Mouse (Mus musculus) hindbrain, embryonic 11.5 days (tissue): ENCODE data around the gene Tceal1. TPM values are rescaled to one million over a fixed set of nuclear protein-coding genes. Genes with fewer than 3 reads are reported as not detected.
"Not testable (repeated sequence)": the region's sequence is repeated elsewhere in the genome, so short reads cannot be mapped to it uniquely, and the experiment has no call there.

Experiments
- ATAC-seq: fragments of 200-750 bp; cut with Nextera tagmentation; 2 replicates; pipeline ENCODE4 v1.8.0; 2017; ENCODE audit warnings: mild to moderate bottlenecking, moderate TSS enrichment, moderate library complexity; ENCODE audit not compliant: low FRiP score
- DNase-seq: peaks from one replicate; pipeline ENCODE4 v3.0.0-alpha.2; 2015; ENCODE audit warnings: low spot score
- H3K27ac ChIP-seq: fragments of 300-500 bp; sonication (generic); 2 replicates; pipeline ENCODE4 v1.5.1; 2014; ENCODE audit warnings: mild to moderate bottlenecking, low read depth, low read length
- H3K27me3 ChIP-seq: fragments of 300-500 bp; sonication (generic); 2 replicates; pipeline ENCODE4 v1.6.1; 2014; ENCODE audit warnings: mild to moderate bottlenecking, low read length, moderate library complexity, mixed read lengths; ENCODE audit not compliant: control insufficient read depth, insufficient read depth
- H3K36me3 ChIP-seq: fragments of 300-500 bp; sonication (generic); 2 replicates; pipeline ENCODE4 v1.6.1; 2014; ENCODE audit warnings: mild to moderate bottlenecking, low read length, moderate library complexity, mixed read lengths; ENCODE audit not compliant: control insufficient read depth, insufficient read depth
- H3K4me1 ChIP-seq: fragments of 300-500 bp; sonication (generic); replicated peaks from 2 replicates; pipeline ENCODE4 v1.6.1; 2014; ENCODE audit warnings: low read length, mixed read lengths; ENCODE audit not compliant: control insufficient read depth, insufficient read depth
- H3K4me2 ChIP-seq: fragments of 300-500 bp; sonication (generic); replicated peaks from 2 replicates; pipeline ENCODE4 v1.6.1; 2014; ENCODE audit warnings: mild to moderate bottlenecking, low read depth, low read length
- H3K4me3 ChIP-seq: fragments of 300-500 bp; sonication (generic); 2 replicates; pipeline ENCODE4 v1.5.1; 2014; ENCODE audit warnings: low read depth, low read length
- H3K9ac ChIP-seq: fragments of 300-500 bp; sonication (generic); 2 replicates; pipeline ENCODE4 v1.6.1; 2014; ENCODE audit warnings: low read depth, low read length
- H3K9me3 ChIP-seq: fragments of 300-500 bp; sonication (generic); 2 replicates; pipeline ENCODE4 v1.6.1; 2016; ENCODE audit warnings: low read length; ENCODE audit not compliant: control insufficient read depth
- WGBS: fragments of 180-500 bp; shearing (Covaris S2); extraction: QIAGEN DNeasy Blood & Tissue Kit; methylation state at CpG from one replicate; pipeline ENCODE4 v1.1.7; 2014; 5-methylcytosine and 5-hydroxymethylcytosine counted together
- polyA plus RNA-seq: library from polyadenylated mRNA; unstranded; fragments of >200 nt; fragmentation: Nextera tagmentation; extraction: Ambion mirVana; gene quantifications from 2 replicates; pipeline ENCODE4 v1.2.1, GENCODE M21; 2014

Gene Tceal1
- 11.9 and 12.3 TPM in 2 replicates for polyA plus RNA-seq

- Histone ChIP-seq H3K9me3 (no peaks in the 10 kb centered on the region), H3K4me1 (no peaks in the 10 kb centered on the region), H3K4me2 (peak within 1 kb of the TSS; percentile 46), H3K4me3 (peak within 1 kb of the TSS; percentile 51), H3K27me3 (no peaks in the 10 kb centered on the region), H3K36me3 (no peaks in the 10 kb centered on the region), H3K27ac (peak within 1 kb of the TSS; percentile 84), H3K9ac (peak within 1 kb of the TSS; percentile 64)
- 30% methylated on average over 15 of the region's 15 CpGs for WGBS
- ATAC-seq (peak; percentile 97), DNase-seq (peak; percentile 72)
These were observed at the start of gene Tceal1 for GRCm38 (mm10) chrX:136707446-136708167. Gene Tceal1, plus strand, starts transcription at chrX:136707982.

- no peaks in the 10 kb centered on the region; the same call in 1 of the 2 replicates for H3K27me3 ChIP-seq
- no peaks in the 10 kb centered on the region for H3K4me1 ChIP-seq
- ATAC-seq (peak; percentile 72), DNase-seq (peak; percentile 16)
- no peaks in the 10 kb centered on the region for H3K36me3 ChIP-seq
- WGBS = 11% methylated on average over 16 of the region's 20 CpGs
- peak overlapping the region; percentile 42 for H3K4me3 ChIP-seq
- no peaks in the 10 kb centered on the region for H3K9me3 ChIP-seq
- peak overlapping the region; percentile 40; the same call in 1 of the 2 replicates for H3K9ac ChIP-seq
- peak overlapping the region; percentile 54 for H3K4me2 ChIP-seq
- H3K27ac ChIP-seq = no peak overlapping the region
These were observed 41.5 kb upstream of the Tceal1 start for GRCm38 (mm10) chrX:136666281-136666706.

- peak; percentile 41 for DNase-seq
- Histone ChIP-seq H3K4me2 (peak overlapping the region; percentile 54), H3K9ac (peak overlapping the region; percentile 40; the same call in 1 of the 2 replicates), H3K4me3 (peak overlapping the region; percentile 42)
- WGBS = 12% methylated on average over 24 of the region's 24 CpGs
- not testable (repeated sequence) for H3K9me3 ChIP-seq, H3K36me3 ChIP-seq, H3K27me3 ChIP-seq, H3K4me1 ChIP-seq, H3K27ac ChIP-seq
- peak; percentile 72 for ATAC-seq
These were observed 40.9 kb upstream of the Tceal1 start for GRCm38 (mm10) chrX:136666762-136667464.

GRCm38 (mm10) chrX:136668794-136669193 is 39.0 kb upstream of the Tceal1 start:
- H3K9ac ChIP-seq = no peak overlapping the region
- no peaks in the 10 kb centered on the region for H3K4me1 ChIP-seq
- H3K9me3 ChIP-seq = no peaks in the 10 kb centered on the region
- no peaks in the 10 kb centered on the region; the same call in 1 of the 2 replicates for H3K27me3 ChIP-seq
- 67% methylated on average over 2 of the region's 2 CpGs for WGBS
- no peak overlapping the region for H3K27ac ChIP-seq
- no peak overlapping the region for H3K4me3 ChIP-seq
- no peak overlapping the region for H3K4me2 ChIP-seq
- DNase-seq (no peak), ATAC-seq (no peak)
- no peaks in the 10 kb centered on the region for H3K36me3 ChIP-seq

GRCm38 (mm10) chrX:136680989-136681388 is 26.8 kb upstream of the Tceal1 start:
- WGBS = 78% methylated on average over 3 of the region's 3 CpGs

GRCm38 (mm10) chrX:136691606-136692293 is 16.0 kb upstream of the Tceal1 start:
- H3K4me2 ChIP-seq, DNase-seq, H3K27me3 ChIP-seq, H3K36me3 ChIP-seq, H3K9me3 ChIP-seq, H3K4me3 ChIP-seq, H3K9ac ChIP-seq, H3K4me1 ChIP-seq, H3K27ac ChIP-seq: not testable (repeated sequence)
- 41% methylated on average over 3 of the region's 3 CpGs for WGBS
- peak; percentile 88 for ATAC-seq

More at GRCm38 (mm10) chrX:136680989-136681388, 26.8 kb upstream of the Tceal1 start:
- no peak overlapping the region for H3K4me2 ChIP-seq
- H3K4me3 ChIP-seq = no peak overlapping the region
- DNase-seq (no peak), ATAC-seq (no peak)
- H3K27ac ChIP-seq = no peak overlapping the region
- no peaks in the 10 kb centered on the region for H3K27me3 ChIP-seq
- H3K9ac ChIP-seq = no peak overlapping the region
- no peaks in the 10 kb centered on the region for H3K9me3 ChIP-seq
- no peaks in the 10 kb centered on the region for H3K36me3 ChIP-seq
- H3K4me1 ChIP-seq = no peaks in the 10 kb centered on the region

- Histone ChIP-seq H3K27ac (no peak overlapping the region), H3K9ac (no peak overlapping the region), H3K4me1 (no peaks in the 10 kb centered on the region), H3K4me3 (no peak overlapping the region), H3K4me2 (no peak overlapping the region), H3K27me3 (no peaks in the 10 kb centered on the region), H3K9me3 (no peaks in the 10 kb centered on the region), H3K36me3 (no peaks in the 10 kb centered on the region)
- WGBS = 73% methylated on average over 4 of the region's 4 CpGs
- DNase-seq (no peak), ATAC-seq (no peak)
These were observed 15.5 kb upstream of the Tceal1 start for GRCm38 (mm10) chrX:136692294-136692675.

GRCm38 (mm10) chrX:136693196-136693595 is 14.6 kb upstream of the Tceal1 start:
- no peaks in the 10 kb centered on the region for H3K36me3 ChIP-seq
- no peak for DNase-seq
- no peak overlapping the region for H3K27ac ChIP-seq
- no peaks in the 10 kb centered on the region for H3K27me3 ChIP-seq
- H3K4me3 ChIP-seq = no peak overlapping the region
- WGBS = 79% methylated on average over 5 of the region's 5 CpGs
- H3K9ac ChIP-seq = no peak overlapping the region
- no peaks in the 10 kb centered on the region for H3K9me3 ChIP-seq
- no peaks in the 10 kb centered on the region for H3K4me1 ChIP-seq
- no peak for ATAC-seq
- H3K4me2 ChIP-seq = no peak overlapping the region
